Comparison of ENCODE assay signal across 28 mouse cellular contexts in genomic region chr11:104279538-104279937, GRCm38 (mm10). TPM values are rescaled to one million over a fixed set of nuclear protein-coding genes. Genes with fewer than 3 reads are reported as not detected.
DNase-seq lines count a peak whose midpoint lies in the region; ATAC-seq and TF ChIP-seq lines count a peak whose summit lies in the region.
"Had no signal": no experiment of that assay in that cellular context is flagged by ENCODE, and none has a peak within 500 bp of the region (broad histone marks: within the 10 kb centered on the region; RNA-seq: fewer than 3 reads in every experiment).

No protein-coding gene starts in this region.

- peak overlapping the region; percentile 49; the same call in 1 of the 2 replicates for H3K27ac ChIP-seq in cerebellum, adult 2 months (ENCODE audit: insufficient read depth, low read length)
- H3K27ac ChIP-seq in left cerebral cortex, adult 2 months = peak overlapping the region; percentile 79; the same call in 1 of the 2 replicates
- no peak overlapping the region for H3K27ac ChIP-seq in intestine, embryonic 15.5 days
- H3K27ac ChIP-seq in forebrain, embryonic 14.5 days (ENCODE audit: low read depth, low read length) = no peak overlapping the region
- H3K27ac ChIP-seq: embryonic facial prominence, embryonic 10.5 days; embryonic facial prominence, embryonic 15.5 days; forebrain, embryonic 12.5 days; hindbrain, embryonic 13.5 days; kidney, postnatal 0 days; limb, embryonic 13.5 days; lung, embryonic 15.5 days; neural tube, embryonic 12.5 days had no signal

- no peak for TF ChIP-seq CTCF in cerebellum, adult 2 months (IDR thresholded peaks at IDR 0.05; ENCODE audit: borderline replicate concordance, insufficient read depth, low read depth, low read length)
- TF ChIP-seq CTCF in left cerebral cortex, adult 2 months (IDR thresholded peaks at IDR 0.05) = no peak

- peak in 1 of 2 experiments; percentile 76 for DNase-seq in cerebellum, adult 2 months
- no peak for DNase-seq in left cerebral cortex, adult 2 months (ENCODE audit: extremely low spot score in 1 of 2, low spot score in 2 of 2)
- DNase-seq in left cerebral cortex, postnatal 10 days (ENCODE audit: extremely low spot score in 1 of 2, low spot score in 2 of 2) = no peak
- no peak for DNase-seq in forebrain, embryonic 14.5 days (ENCODE audit: low spot score)
- no peak for DNase-seq in spleen, postnatal 14 days (ENCODE audit: low spot score in 2 of 2)
- DNase-seq: adrenal gland, adult 8-10 months; cerebellum, adult 11 months; gastrocnemius, postnatal 36 days; heart, postnatal 36 days; kidney, adult 8-10 months; kidney, postnatal 4 days; right cerebral cortex, adult 18-20 months; thymus, adult 2 months; thymus, postnatal 36 days had no signal

- H3K27me3 ChIP-seq in cerebellum, adult 2 months (ENCODE audit: control insufficient read depth, insufficient read depth, low read length) = no peaks in the 10 kb centered on the region
- no peaks in the 10 kb centered on the region for H3K27me3 ChIP-seq in intestine, embryonic 15.5 days (replicated peaks)
- no peaks in the 10 kb centered on the region for H3K27me3 ChIP-seq in forebrain, embryonic 14.5 days (replicated peaks; ENCODE audit: control insufficient read depth, insufficient read depth, low read length)
- H3K27me3 ChIP-seq: embryonic facial prominence, embryonic 15.5 days; hindbrain, embryonic 13.5 days; limb, embryonic 13.5 days; lung, embryonic 15.5 days; neural tube, embryonic 12.5 days had no signal

- no peak overlapping the region for H3K4me3 ChIP-seq in cerebellum, adult 2 months (replicated peaks; ENCODE audit: insufficient read depth, low read depth, low read length)
- H3K4me3 ChIP-seq in left cerebral cortex, adult 2 months = no peak overlapping the region
- no peak overlapping the region for H3K4me3 ChIP-seq in intestine, embryonic 15.5 days (replicated peaks)
- no peak overlapping the region for H3K4me3 ChIP-seq in forebrain, embryonic 14.5 days (ENCODE audit: low read depth, low read length)
- H3K4me3 ChIP-seq: embryonic facial prominence, embryonic 10.5 days; embryonic facial prominence, embryonic 15.5 days; forebrain, embryonic 12.5 days; hindbrain, embryonic 13.5 days; limb, embryonic 13.5 days; lung, embryonic 15.5 days; myocyte; neural tube, embryonic 12.5 days had no signal

- H3K4me2 ChIP-seq in intestine, embryonic 15.5 days (replicated peaks) = no peak overlapping the region
- H3K4me2 ChIP-seq in forebrain, embryonic 14.5 days (ENCODE audit: low read length) = no peak overlapping the region
- H3K4me2 ChIP-seq: embryonic facial prominence, embryonic 15.5 days; forebrain, embryonic 12.5 days; heart, embryonic 11.5 days; hindbrain, embryonic 13.5 days; limb, embryonic 13.5 days; liver, embryonic 11.5 days; lung, embryonic 15.5 days; midbrain, embryonic 11.5 days; neural tube, embryonic 12.5 days had no signal

- intact Hi-C loops in left cerebral cortex, adult 2 months (cut with DNase I) = loop anchor here (2.0 kb wide), 1 partner anchor 49 kb away; the partner anchor contains the start of gene Mapt
- intact Hi-C loops in left cerebral cortex, postnatal 10 days (cut with DNase I) = no loop called here

- 17% methylated on average over 3 of the region's 3 CpGs for WGBS in cerebellum, adult 2 months
- 35% methylated on average over 3 of the region's 3 CpGs for WGBS in intestine, embryonic 15.5 days
- WGBS in forebrain, embryonic 14.5 days = 75% methylated on average over 3 of the region's 3 CpGs

- no peak overlapping the region for H3K9ac ChIP-seq in intestine, embryonic 15.5 days
- H3K9ac ChIP-seq in forebrain, embryonic 14.5 days (ENCODE audit: low read length) = no peak overlapping the region
- H3K9ac ChIP-seq: embryonic facial prominence, embryonic 15.5 days; forebrain, embryonic 12.5 days; hindbrain, embryonic 13.5 days; limb, embryonic 13.5 days; lung, embryonic 15.5 days; neural tube, embryonic 12.5 days had no signal

- H3K4me1 ChIP-seq in cerebellum, adult 2 months (ENCODE audit: control insufficient read depth, insufficient read depth, low read length) = peaks cover 44% of the 10 kb centered on the region
- peaks cover 7% of the 10 kb centered on the region; the same call in 1 of the 2 replicates for H3K4me1 ChIP-seq in intestine, embryonic 15.5 days (replicated peaks)
- 0 out of 2 replicates have a peak, but pooled peaks cover 2% of the 10 kb centered on the region for H3K4me1 ChIP-seq in forebrain, embryonic 14.5 days (ENCODE audit: control insufficient read depth, insufficient read depth, low read length)
- H3K4me1 ChIP-seq: neural tube, embryonic 12.5 days had no signal

- no peaks in the 10 kb centered on the region for H3K9me3 ChIP-seq in intestine, embryonic 15.5 days
- H3K9me3 ChIP-seq in forebrain, embryonic 14.5 days (replicated peaks; ENCODE audit: control insufficient read depth, low read length) = no peaks in the 10 kb centered on the region
- H3K9me3 ChIP-seq: embryonic facial prominence, embryonic 10.5 days; embryonic facial prominence, embryonic 15.5 days; forebrain, embryonic 12.5 days; hindbrain, embryonic 13.5 days; limb, embryonic 13.5 days; lung, embryonic 15.5 days; neural tube, embryonic 12.5 days had no signal

- H3K36me3 ChIP-seq in intestine, embryonic 15.5 days = no peaks in the 10 kb centered on the region
- peaks cover 8% of the 10 kb centered on the region; the same call in 1 of the 2 replicates for H3K36me3 ChIP-seq in forebrain, embryonic 14.5 days (ENCODE audit: control insufficient read depth, insufficient read depth, low read length)
- H3K36me3 ChIP-seq: embryonic facial prominence, embryonic 10.5 days; embryonic facial prominence, embryonic 15.5 days; limb, embryonic 13.5 days; lung, embryonic 15.5 days had no signal

- TF ChIP-seq POLR2A in cerebellum, adult 2 months (IDR thresholded peaks at IDR 0.05; ENCODE audit: borderline replicate concordance, insufficient read depth, low read length) = no peak

- no peak for ATAC-seq in cerebellum, adult (ENCODE audit: insufficient number of reproducible peaks, low FRiP score, low TSS enrichment)
- peak; percentile 58 for ATAC-seq in intestine, embryonic 15.5 days
- ATAC-seq in forebrain, embryonic 14.5 days = no peak

RNA-seq across cellular contexts. Expression of gene Mapt, which starts 48.3 kb away (rescaled TPM):
- polyA plus RNA-seq in cerebellum, adult 2 months (2012; rRNA removed) = 273 and 275 TPM in 2 replicates
- total RNA-seq in left cerebral cortex, adult 2 months (2021) = 100 to 1,000 TPM; 353 to 364 TPM
- 100 to 1,000 TPM; 526 to 602 TPM for total RNA-seq in left cerebral cortex, postnatal 10 days (2021)
- polyA plus RNA-seq in intestine, embryonic 15.5 days (2015; fragmentation: Nextera tagmentation; extraction: Ambion mirVana) = 14.4 and 17.0 TPM in 2 replicates
- 354 and 601 TPM in 2 replicates for polyA plus RNA-seq in forebrain, embryonic 14.5 days (2014; fragmentation: Nextera tagmentation; extraction: Ambion mirVana)

Comparison
In these comparisons a context has a peak if more than half of its experiments do, and no peak if none do; other contexts are left out.
1. H3K27ac ChIP-seq: peak in cerebellum, adult 2 months (single experiment) and left cerebral cortex, adult 2 months (single experiment); none in intestine, embryonic 15.5 days (single experiment) and forebrain, embryonic 14.5 days (single experiment).
2. RNA of gene Mapt, which starts 48.3 kb away (polyA plus RNA-seq): 354 to 601 TPM in forebrain, embryonic 14.5 days and 273 to 275 TPM in cerebellum, adult 2 months; 14.4 to 17.0 TPM in intestine, embryonic 15.5 days; every median in the first group is over 10 times any median in the second.